Mouse (Mus musculus) liver, adult 2 months (tissue): Measurements from ENCODE around the gene Gm20498. TPM values are rescaled to one million over a fixed set of nuclear protein-coding genes. Genes with fewer than 3 reads are reported as not detected.

ENCODE experiments used
- DNase-seq: peaks from one replicate; pipeline ENCODE4 v3.0.0-alpha.2; 2011; ENCODE audit warnings: low read depth, low spot score; ENCODE audit errors: extremely low read depth
- H3K27ac ChIP-seq: fragments of 200-500 bp; replicated peaks from 2 replicates; pipeline ENCODE4 v1.5.1; 2012; ENCODE audit warnings: low read depth, mild to moderate bottlenecking, control low read depth, inconsistent platforms, low read length; ENCODE audit not compliant: insufficient read depth
- H3K27me3 ChIP-seq: fragments of 200-500 bp; 2 replicates; pipeline ENCODE4 v1.6.1; 2012; ENCODE audit warnings: mild to moderate bottlenecking, moderate library complexity, low read length, inconsistent platforms; ENCODE audit not compliant: control insufficient read depth, insufficient read depth
- H3K36me3 ChIP-seq: fragments of 200-500 bp; 2 replicates; pipeline ENCODE4 v1.6.1; 2012; ENCODE audit warnings: low read length, inconsistent platforms; ENCODE audit not compliant: control insufficient read depth, insufficient read depth
- H3K4me1 ChIP-seq: fragments of 200-500 bp; 2 replicates; pipeline ENCODE4 v1.6.1; 2011; ENCODE audit warnings: low read length; ENCODE audit not compliant: control insufficient read depth, insufficient read depth
- H3K4me3 ChIP-seq: fragments of 200-500 bp; 2 replicates; pipeline ENCODE4 v1.5.1; 2011; ENCODE audit warnings: low read depth, mild to moderate bottlenecking, control low read depth, low read length, moderate library complexity; ENCODE audit not compliant: insufficient read depth
- H3K79me2 ChIP-seq: fragments of 200-500 bp; 2 replicates; pipeline ENCODE4 v1.6.1; 2012; ENCODE audit warnings: inconsistent platforms, mild to moderate bottlenecking, low read length, moderate library complexity; ENCODE audit not compliant: control insufficient read depth, insufficient read depth
- H3K9ac ChIP-seq: fragments of 200-500 bp; 2 replicates; pipeline ENCODE4 v1.6.1; 2012; ENCODE audit warnings: low read depth, mild to moderate bottlenecking, control low read depth, inconsistent platforms, low read length
- CTCF ChIP-seq: fragments of 200-500 bp; IDR thresholded peaks from 2 replicates; pipeline ENCODE4 v1.5.1; 2011; ENCODE audit warnings: low read depth, low read length, control low read depth
- POLR2A ChIP-seq: fragments of 200-500 bp; IDR thresholded peaks from 2 replicates; pipeline ENCODE4 v1.6.1; 2011; ENCODE audit warnings: low read length, control low read depth; ENCODE audit not compliant: insufficient read depth; ENCODE audit errors: extremely low read depth
- WGBS: fragments of 180-500 bp; shearing (Covaris S2); methylation state at CpG from one replicate; pipeline ENCODE4 v1.1.7; 2018; 5-methylcytosine and 5-hydroxymethylcytosine counted together
- polyA plus RNA-seq: library from polyadenylated mRNA; depleted of rRNA; stranded (reverse); fragments of >200 nt; gene quantifications from 2 replicates; pipeline ENCODE4 v1.2.3, GENCODE M21; 2012; rRNA removed
- total RNA-seq: library from RNA; depleted of rRNA; stranded (reverse); fragments of >200 nt; gene quantifications from 2 replicates; pipeline ENCODE4 v1.2.3, GENCODE M21; 2014; rRNA removed

The Gm20498 gene
- total RNA-seq (5.8 and 6.2 TPM in 2 replicates), polyA plus RNA-seq (13.9 and 18.6 TPM in 2 replicates)

- Histone ChIP-seq H3K79me2 (peaks cover 3% of the 10 kb centered on the region; the same call in 1 of the 2 replicates), H3K4me1 (peaks cover 10% of the 10 kb centered on the region), H3K9ac (peak within 1 kb of the TSS; percentile 74), H3K27ac (peak within 1 kb of the TSS; percentile 57), H3K27me3 (no peaks in the 10 kb centered on the region), H3K4me3 (peak within 1 kb of the TSS; percentile 62), H3K36me3 (no peaks in the 10 kb centered on the region)
- DNase-seq = peak; percentile 87
- WGBS = under 1% methylated on average over 46 of the region's 46 CpGs
- TF ChIP-seq POLR2A = peak; percentile 84; the same call in 1 of the 2 replicates
- no peak for TF ChIP-seq CTCF
Measured at GRCm38 (mm10) chr12:81532316-81533028, at the start of gene Gm20498, which contains the start of gene Synj2bp. Gm20498 (minus strand) TSS chr12:81532905. Synj2bp (minus strand) TSS chr12:81532911.

GRCm38 (mm10) chr12:81568374-81568773 is 35.7 kb upstream of the Gm20498 start, which contains the start of gene Adam21:
Adam21 (minus strand) TSS chr12:81568474.
- DNase-seq = no peak
- TF ChIP-seq POLR2A (no peak), CTCF (no peak)
- no peaks in the 10 kb centered on the region for H3K4me1 ChIP-seq
- no peak within 1 kb of the TSS for H3K4me3 ChIP-seq
- peaks cover 3% of the 10 kb centered on the region for H3K36me3 ChIP-seq
- WGBS = 100% methylated on average over 1 of the region's 1 CpGs
- no peaks in the 10 kb centered on the region for H3K27me3 ChIP-seq
- no peak within 1 kb of the TSS for H3K9ac ChIP-seq
- no peak within 1 kb of the TSS for H3K27ac ChIP-seq
- H3K79me2 ChIP-seq = no peaks in the 10 kb centered on the region

DNA sequence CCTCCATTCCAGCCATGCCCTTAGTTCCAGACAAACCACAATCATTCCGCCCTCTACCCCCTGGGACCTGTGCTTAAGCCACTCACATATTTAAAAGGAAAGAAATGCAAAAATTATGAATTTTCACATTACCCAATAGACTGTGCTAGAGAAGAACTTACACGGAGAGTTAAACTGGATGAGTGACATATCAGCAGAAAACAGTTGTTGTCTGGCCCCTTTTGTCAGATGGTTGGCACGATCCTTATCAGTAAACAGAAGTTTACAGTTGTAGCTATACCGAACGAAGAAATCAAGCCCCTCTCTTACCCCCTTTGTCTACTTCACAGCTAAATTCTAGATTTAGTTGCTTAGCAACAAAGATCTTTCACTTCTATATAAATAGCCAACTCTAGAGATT is 35.2 kb upstream of the Gm20498 start:
- H3K4me1 ChIP-seq = no peaks in the 10 kb centered on the region
- WGBS = 89% methylated on average over 5 of the region's 5 CpGs
- peaks cover under 1% of the 10 kb centered on the region for H3K36me3 ChIP-seq
- H3K79me2 ChIP-seq = no peaks in the 10 kb centered on the region
- no peak for TF ChIP-seq POLR2A
- no peak for DNase-seq
- no peak overlapping the region for H3K4me3 ChIP-seq
- H3K9ac ChIP-seq = no peak overlapping the region
- no peak overlapping the region for H3K27ac ChIP-seq
- H3K27me3 ChIP-seq = no peaks in the 10 kb centered on the region

GRCm38 (mm10) chr12:81564173-81564572 is 31.5 kb upstream of the Gm20498 start:
- H3K4me1 ChIP-seq = no peaks in the 10 kb centered on the region
- WGBS = 96% methylated on average over 3 of the region's 3 CpGs
- H3K36me3 ChIP-seq = no peaks in the 10 kb centered on the region
- no peaks in the 10 kb centered on the region for H3K27me3 ChIP-seq
- no peak for DNase-seq
- no peak overlapping the region for H3K9ac ChIP-seq
- no peak overlapping the region for H3K27ac ChIP-seq
- H3K79me2 ChIP-seq = no peaks in the 10 kb centered on the region
- no peak for TF ChIP-seq POLR2A
- TF ChIP-seq CTCF = no peak
- H3K4me3 ChIP-seq = no peak overlapping the region

DNA sequence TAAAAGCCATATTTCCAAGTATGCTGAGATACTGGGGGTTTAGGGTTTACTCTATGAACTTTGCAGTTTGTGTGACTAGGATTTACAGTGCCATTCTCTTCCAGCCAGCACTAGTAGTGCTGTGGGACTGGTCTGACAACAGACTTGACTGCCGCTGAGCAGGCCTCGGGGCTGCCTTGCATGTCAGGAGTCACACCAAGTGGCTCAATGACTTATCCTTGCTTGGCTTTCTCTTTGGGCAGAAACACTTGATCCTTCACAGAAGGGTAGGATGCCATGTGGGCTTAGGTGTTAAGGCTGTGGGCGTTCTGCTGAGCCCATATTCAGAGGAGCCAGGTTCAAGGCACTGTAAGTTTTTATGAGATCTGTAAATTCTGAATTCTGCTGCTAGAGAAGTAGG is 16.6 kb upstream of the Gm20498 start:
- WGBS = 88% methylated on average over 3 of the region's 3 CpGs

DNA sequence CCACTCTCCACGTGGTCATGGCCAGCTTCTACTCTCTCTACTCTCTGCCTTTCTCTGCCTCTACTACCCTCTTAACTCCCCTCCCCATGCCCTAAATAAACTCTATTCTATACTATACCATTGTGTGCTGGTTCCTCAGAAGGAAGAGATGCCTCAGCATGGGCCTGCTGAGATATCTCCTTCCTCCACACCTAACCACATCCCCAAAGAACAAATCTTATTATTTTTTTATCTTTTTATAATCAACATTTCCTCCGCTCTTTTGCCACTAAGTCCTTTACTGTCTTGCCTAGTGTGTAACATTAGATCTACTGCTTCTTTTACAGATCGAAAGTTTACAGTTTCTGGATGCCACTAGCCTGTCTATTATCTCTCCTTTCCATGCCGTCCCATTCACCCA is 14.5 kb upstream of the Gm20498 start:
- Histone ChIP-seq H3K36me3 (no peaks in the 10 kb centered on the region), H3K79me2 (no peaks in the 10 kb centered on the region), H3K4me1 (no peaks in the 10 kb centered on the region), H3K27ac (no peak overlapping the region), H3K9ac (no peak overlapping the region), H3K4me3 (no peak overlapping the region), H3K27me3 (no peaks in the 10 kb centered on the region)
- TF ChIP-seq POLR2A = no peak
- no peak for TF ChIP-seq CTCF
- 62% methylated on average over 4 of the region's 4 CpGs for WGBS
- no peak for DNase-seq

More for the DNA sequence above, 16.6 kb upstream of the Gm20498 start:
- no peaks in the 10 kb centered on the region for H3K4me1 ChIP-seq
- TF ChIP-seq CTCF (no peak), POLR2A (no peak)
- H3K79me2 ChIP-seq = no peaks in the 10 kb centered on the region
- H3K9ac ChIP-seq = no peak overlapping the region
- no peak overlapping the region for H3K27ac ChIP-seq
- H3K27me3 ChIP-seq = no peaks in the 10 kb centered on the region
- H3K4me3 ChIP-seq = no peak overlapping the region
- no peaks in the 10 kb centered on the region for H3K36me3 ChIP-seq
- DNase-seq = no peak
